Mouse (Mus musculus) G1E (cell line): ENCODE data around the gene Sgpp1.

ENCODE experiments used
- CTCF ChIP-seq: IDR thresholded peaks from 2 replicates; pipeline ENCODE4 v1.5.1; 2012; ENCODE audit warnings: low read depth, low read length, inconsistent platforms, mixed read lengths
- GATA1 ChIP-seq: IDR thresholded peaks from 2 replicates; pipeline ENCODE4 v1.6.1; 2012; ENCODE audit warnings: borderline replicate concordance, low read length, inconsistent platforms, mixed read lengths

GRCm38 (mm10) chr12:75689003-75689402 lies 46.5 kb downstream of the Sgpp1 start:
- no peak for TF ChIP-seq GATA1
- TF ChIP-seq CTCF: no peak
